Mouse (Mus musculus): Measurements from ENCODE around the gene Ptpn1.
A peak's percentile ranks its signal among the peaks of the same experiment; 100 is the strongest.

Ptpn1 gene

DNA sequence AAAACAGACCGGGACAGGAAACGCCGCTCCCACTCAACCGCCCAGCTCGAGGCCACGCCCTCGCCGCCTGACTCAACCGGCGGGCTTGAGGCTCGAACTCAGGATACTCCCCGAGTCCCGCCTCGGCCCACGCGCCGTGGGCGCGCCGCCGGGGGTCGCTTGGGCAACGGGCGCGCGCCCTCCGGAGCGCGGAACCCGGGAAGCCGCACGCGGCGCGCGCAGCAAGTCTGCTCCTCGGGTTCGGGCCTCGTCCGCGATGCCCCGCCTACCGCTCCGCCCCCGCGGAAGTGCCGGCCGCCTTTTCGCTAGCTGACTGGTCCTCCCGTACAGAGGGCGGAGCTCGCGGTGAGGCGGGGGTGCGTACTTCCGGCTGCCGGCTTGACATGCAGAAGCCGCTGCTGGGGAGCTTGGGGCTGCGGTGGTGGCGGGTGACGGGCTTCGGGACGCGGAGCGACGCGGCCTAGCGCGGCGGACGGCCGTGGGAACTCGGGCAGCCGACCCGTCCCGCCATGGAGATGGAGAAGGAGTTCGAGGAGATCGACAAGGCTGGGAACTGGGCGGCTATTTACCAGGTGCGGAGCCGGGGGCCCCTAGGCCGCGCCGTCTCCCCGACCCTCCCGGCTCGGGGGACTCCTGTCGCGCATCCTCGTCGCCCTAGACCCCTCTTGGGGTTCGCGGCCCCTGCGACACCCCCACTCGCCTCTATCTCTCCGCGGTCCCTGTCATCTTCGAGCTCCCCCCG is at the start of gene Ptpn1:
Gene Ptpn1, plus strand, starts transcription at position 73 of the 742 bp plus-strand sequence.
- DNase-seq: peak; percentile 98

DNA sequence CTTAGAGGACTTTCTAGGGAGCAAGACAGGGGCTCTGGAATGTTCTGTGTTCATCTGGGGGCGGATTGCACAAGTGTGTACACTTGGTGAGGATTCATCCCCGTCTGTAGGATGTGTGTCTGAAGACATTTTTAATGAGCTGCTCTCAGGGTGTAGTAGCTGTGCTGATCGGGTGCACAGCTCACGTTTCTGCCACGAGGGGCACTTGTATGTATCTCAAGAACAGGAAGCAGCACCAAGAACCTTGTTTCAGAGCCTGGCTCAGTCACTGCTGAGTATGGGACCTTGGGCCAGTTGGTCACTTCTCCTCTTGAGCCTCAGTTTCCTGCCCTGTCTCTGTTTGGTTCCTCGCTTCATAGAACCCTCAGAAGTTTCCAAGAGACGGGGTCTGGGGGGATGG is 45.4 kb upstream of the Ptpn1 start:
- no peak for DNase-seq

DNA sequence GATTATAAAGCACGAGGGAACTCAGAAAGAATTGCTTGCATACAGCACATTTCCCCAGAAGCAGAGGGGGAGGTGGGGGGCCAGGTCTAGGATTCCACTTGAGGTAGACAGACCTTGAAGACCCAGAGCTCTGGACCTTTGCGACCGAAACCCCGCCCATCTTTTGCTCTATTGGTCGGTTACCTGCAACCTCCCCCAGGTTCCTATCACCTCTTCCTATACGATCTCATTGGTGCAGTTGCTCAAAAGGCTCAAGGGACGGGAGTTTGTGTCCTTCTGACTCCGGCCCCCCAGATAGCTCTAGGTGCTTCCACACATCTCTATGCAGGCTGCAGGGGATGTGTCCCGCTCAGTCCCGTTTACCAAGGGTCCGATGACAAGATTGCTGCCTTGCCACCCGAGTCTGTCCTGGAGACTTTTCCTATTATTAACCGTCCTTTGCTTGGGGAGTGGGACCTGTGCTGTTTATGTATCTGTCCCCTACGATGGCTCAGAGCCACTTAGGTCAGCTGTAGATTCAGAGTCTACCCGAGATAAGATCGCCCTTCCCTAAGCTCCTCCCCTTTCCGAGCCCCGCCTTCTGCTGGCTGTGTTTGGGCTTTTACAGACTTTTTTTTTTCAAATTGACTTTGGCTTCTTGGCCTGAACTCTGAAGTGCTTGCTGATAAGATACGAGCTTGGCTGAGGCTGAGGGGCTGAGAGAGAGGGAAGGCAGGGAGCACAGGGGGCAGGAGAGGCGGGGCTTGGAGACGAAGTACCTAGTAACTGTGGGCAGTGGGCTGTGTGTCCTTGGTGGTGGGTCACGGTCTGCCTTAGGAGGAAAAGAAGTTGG is 44.1 kb upstream of the Ptpn1 start:
- no peak for DNase-seq

DNA sequence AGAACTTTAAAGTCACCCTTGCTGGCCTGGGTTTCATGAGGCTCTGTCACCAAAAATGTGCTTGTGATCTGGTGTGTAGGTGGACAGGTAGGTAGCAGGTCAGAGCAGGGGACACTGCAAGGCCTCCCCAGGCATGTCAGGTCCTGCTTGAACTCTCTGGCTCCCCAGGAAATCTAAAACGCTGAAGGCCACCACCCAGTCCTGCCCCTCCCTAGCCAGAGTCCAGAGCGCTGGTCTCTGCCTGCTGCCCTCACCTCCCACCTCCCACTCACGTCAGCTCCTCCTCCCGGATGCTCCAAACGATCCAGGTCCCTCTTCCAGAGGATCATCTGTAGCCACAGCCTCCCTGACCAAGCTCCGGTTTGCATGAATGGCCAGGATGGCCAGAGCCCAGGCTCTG is 43.0 kb upstream of the Ptpn1 start:
- no peak for DNase-seq

DNA sequence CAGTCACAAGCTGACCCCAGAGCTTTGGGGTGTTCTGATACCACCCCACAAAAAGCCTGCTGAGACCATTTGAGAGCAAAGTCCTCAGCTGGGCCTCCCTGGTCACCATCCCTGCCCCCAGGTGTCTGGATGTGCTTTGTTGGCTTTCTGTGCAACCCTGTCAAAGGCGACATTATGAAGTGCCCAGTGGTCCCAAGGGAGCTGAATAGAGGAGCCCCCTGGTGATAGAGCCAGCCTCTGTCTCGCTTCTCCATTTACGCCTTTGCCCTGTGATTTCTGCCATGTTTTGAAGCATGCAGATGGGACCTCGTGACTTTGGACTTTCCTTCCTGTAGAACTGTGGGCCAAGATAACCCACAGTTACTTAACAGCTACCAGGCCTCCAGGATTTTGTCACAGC is 42.0 kb upstream of the Ptpn1 start:
- DNase-seq: no peak

DNA sequence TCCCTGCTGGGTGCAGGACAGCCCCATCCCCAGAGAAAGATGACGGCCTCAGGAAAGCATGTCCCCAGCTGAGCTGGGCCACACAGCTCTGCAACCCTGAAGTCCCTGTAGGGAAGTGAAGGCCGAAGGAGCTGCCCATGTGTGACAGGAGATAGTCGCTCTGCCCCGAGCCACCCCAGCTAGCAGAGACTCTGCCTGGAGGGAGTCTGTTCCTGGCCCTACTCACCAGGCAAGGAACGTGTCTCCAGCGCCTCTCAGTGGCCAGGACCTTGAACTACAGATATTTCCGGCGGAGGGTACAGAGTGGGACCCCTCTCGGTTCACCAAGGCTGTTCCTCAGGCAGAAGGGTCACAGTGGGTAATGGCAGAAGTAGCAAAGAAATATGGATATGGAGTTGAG is 39.9 kb upstream of the Ptpn1 start:
- peak; percentile 20 for DNase-seq

DNA sequence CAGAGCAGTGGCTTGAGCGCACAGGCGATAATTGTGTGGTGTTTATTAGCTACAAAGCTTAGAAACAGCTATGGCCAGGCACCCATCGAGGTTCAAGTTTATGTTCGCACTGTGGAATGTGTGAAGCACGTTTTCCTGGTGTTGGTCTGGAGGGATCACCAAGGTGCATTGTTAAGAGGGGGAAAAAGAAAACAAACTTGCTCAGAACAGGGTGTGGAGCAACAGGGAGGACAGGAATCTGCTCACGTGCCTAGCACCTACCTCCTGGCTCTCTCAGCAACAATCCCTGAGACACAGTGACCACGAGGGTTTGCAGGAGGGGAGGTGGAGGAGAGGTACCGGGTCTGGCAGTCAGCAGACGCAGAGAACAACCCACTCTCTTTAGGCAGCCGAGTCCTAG is 38.2 kb upstream of the Ptpn1 start:
- no peak for DNase-seq

DNA sequence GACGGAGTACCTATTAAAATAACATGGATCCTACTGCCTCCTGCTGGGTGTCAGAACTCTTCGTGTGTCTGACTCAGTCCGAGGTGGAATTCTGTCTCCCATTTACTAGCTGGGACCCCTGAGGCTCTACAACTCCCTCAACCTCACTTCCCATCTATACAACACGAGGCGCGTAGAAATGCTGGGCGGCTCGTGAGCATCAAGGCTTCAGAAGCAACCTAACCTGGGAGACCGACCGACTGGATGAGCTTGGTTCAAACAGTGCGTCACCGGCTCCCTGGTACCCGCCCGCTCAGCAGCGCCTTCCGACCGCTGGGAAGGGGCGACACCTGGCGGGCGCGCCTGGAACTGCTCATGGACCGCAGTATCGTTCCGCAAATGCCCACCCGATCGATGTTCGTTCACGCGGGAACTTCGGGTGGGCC is 36.9 kb upstream of the Ptpn1 start:
- peak; percentile 84 for DNase-seq

DNA sequence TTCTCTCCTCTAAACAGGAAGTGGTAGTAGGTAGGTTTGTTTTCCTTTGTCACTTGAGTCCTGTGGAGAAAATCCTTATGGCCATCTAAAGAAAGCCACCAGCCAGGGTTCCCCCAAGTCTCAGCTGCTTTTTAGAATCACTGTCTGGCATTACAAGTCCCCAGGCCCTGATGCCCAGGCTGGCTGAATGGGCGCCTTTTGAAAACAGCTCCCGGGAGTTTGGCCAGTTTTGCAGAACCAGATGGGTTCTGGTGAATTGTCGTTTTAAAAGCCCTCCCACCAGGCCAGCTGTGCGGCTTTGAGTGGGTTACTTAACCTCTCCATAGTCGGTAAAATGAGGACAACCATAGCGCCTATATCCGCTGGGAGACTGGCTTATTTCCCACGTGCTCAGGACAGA is 34.0 kb upstream of the Ptpn1 start:
- no peak for DNase-seq

DNA sequence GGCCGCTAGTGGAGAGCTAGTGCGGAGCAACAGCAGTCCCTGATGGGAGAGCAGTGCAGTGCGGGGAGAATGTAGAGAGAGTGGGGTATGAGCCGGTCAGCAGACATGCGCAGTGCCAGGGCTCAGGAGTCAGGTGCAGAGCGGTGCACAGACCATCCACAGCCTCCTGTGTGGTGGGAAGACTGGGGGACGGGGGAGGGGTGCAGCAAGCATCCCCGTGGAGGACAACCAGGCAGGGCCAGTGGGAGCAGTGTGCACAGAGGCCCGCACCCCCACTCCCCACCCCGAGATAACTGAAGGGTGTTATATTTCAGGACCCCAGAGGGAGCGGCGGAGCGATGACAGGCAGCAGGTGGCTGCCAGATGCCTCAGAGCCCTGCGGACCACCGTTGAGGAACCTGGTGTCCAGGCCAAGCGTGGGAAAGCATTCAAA is 31.9 kb upstream of the Ptpn1 start:
- DNase-seq: no peak

DNA sequence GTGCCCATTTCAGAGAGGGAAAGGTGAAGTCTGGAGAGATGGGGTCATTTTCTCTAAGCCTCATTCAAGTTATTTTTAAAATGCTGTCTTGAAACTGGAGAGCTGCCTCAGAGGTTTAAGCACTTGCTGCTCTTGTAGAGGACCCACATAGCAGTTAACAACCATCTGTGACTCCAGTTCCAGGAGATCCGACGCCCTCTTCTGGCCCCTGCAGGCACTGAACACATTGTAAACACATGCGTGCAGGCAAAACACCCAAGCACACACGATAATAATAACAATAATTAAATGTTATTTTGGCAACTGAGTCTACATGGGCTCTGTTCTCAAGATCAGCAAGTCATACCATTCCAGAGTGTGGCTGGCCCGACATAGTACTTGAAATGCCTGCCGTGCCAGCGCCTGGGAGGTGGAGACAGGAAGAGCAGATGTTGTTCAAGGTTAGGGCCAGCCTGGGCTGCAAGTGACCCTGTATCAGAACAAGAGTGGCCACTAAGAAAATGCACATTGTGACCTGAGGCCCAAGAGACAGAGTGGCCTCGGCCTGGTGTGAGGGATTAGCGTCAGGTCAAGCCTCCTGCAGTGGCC is 29.6 kb upstream of the Ptpn1 start:
- no peak for DNase-seq

DNA sequence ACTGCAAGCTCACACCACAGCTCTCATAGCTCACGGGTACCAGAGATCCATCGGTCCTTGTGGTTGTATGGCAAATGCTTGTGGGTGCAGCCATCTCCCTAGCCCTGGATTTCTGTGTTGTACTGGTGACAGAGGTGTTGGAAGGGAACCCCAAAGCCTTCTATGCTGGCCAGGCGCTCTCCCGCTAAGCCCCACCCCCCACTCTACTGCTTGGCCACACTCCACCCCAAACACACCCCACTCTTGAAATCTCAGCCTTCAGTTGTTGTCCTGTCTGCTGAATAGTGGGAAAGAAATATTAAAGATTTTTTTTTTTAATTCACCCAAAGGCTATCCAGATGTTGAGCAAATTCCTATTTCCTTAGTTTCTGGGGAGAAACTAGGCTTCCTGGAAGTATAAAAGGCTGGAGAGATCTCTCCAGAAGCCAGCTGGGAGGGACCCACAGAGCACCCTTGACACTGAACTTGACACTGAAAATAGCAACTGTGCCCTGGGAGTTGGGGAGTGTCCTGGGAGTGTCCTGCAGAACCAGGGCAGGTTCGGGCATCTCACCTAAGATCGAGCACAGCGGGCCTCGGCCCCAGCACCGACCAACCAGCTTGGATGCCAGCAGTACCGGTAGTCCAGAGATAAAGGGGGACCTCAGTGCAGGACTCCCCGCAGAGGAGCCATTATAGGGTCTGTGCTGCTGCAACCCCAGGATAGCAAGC is 28.5 kb upstream of the Ptpn1 start:
- no peak for DNase-seq

DNA sequence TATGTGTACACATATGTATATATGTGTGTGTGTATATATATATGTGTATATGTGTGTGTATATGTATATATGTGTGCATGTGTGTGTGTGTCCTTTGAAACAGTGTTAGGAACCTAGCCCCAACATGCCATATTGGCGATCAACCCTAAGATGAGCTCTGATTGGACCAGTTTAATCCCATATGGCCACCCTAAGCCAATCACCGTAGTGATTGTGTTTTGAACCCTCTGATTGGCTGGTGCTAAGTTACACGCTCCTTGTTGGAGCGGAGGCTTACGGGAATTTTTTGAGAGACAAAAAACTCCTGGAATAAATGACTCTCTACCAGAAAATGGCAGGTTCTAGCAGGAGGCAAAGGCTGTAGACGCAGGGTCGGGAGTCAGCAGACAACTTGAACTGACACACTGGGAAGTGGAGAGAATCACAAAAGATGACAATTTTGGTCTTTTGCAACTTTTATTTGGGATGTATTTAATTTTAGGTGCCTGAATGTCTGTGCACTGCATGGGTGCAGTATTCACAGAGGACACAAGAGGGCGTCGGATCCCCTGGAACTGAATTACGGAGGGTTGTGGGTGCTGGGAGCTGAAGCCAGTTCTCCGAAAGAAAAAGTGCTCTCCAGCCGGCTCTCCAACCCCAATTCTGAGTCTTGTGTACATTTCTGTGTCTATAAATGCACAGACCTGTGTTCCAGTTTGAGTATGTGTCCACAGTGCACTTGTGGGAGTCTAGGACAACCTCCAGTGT is 27.1 kb upstream of the Ptpn1 start:
- DNase-seq: no peak

DNA sequence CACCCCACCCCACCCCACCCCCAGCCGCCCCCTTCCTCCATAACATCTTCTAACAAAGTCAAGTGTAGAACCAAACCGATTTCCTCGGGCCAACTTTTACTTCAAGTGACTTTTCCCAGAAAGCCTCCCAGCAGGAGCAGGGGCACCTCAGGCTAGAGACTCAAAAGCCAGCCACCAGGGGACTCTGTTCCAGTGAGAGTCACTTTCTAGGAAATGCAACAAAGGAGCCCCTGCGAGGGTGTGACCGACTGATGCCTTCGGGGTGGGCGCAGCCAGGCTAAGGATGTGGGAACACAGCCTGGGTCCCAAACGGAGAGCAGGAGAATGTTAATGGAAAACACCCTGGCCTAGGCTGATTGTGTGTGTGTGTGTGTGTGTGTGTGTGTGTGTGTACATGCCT is 26.3 kb upstream of the Ptpn1 start:
- DNase-seq: no peak

DNA sequence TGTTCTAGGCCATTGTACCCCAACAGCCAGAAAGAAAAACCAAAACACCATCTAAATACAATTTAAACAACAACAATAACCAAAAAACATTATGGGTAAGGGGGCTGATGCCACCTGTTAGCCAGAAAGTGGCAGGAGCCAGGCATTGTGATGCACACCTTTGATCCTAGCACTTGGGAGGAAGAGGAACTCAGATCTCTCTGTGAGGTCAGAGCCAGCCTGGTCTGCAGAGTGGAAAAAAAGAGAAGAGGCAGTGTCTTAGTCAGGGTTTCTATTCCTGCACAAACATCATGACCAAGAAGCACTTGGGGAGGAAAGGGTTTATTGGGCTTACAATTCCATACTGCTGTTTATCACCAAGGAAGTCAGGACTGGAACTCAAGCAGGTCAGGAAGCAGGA is 25.1 kb upstream of the Ptpn1 start:
- DNase-seq: no peak

DNA sequence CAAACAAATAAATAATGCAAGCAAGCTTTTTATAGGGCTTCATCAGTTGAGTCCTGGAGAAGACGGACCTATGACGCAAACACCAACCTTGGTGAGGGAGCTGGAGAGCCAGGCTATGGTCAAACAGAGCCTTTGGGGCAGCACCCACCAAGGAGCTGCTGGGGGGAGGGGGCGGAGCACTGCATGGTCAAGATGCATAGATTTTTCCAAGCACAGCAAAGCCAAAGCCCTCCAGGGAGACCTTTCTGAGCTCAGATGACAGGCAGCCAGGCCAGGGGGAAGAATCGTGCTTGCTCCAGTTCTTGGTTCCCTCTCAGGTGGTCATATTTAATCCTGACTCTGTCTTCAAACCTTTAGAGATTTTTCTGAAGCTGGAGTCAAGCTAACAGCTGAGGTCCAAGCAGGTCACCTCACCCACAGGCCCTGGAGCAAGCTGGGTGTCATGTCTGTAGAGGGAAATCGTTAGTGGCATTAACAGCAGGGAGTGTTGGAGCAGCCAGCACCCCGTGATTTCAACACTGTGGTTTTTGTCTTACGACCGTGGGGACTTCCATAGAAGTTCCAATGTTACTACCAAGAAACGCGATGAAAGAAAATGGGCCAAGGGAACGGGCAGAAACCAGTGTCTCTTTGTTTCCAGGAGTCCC is 22.2 kb upstream of the Ptpn1 start:
- no peak for DNase-seq

DNA sequence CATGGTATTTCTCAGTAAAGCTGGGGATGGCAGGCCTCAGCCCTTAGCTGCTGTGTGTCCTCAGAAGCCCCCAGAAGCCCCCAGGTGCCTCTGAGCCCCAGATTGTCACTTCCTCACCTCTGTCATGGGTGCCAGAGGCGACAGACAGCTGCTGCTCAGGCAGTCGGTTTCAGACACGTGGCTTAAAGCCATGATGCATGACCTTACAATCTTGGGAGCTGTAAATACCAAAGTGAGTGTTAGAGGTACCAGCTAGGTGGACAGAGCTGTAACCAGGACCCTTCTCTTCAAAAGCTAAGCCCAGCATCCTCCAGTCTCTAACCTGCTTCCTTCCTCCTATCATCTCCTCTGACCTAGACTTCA is 21.7 kb upstream of the Ptpn1 start:
- DNase-seq: no peak

DNA sequence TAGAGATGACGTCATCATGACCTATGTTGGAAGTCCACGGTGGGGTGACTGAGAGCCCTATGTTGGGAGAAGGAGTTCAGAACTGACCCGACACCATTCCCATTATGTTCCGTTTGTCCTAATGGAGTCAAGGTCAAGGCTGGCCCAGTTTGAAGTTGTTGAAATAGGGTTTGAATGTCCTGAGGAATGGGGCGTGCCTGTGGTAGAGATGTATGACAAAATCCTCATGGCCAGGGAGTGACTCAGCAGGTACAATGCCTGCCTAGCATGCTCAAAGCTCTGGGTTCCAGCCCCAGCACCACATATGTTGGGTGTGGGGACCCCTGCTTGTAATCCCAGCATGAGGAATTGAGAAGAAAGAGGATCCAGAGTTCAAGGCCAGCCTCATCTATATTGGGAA is 20.3 kb upstream of the Ptpn1 start:
- no peak for DNase-seq

DNA sequence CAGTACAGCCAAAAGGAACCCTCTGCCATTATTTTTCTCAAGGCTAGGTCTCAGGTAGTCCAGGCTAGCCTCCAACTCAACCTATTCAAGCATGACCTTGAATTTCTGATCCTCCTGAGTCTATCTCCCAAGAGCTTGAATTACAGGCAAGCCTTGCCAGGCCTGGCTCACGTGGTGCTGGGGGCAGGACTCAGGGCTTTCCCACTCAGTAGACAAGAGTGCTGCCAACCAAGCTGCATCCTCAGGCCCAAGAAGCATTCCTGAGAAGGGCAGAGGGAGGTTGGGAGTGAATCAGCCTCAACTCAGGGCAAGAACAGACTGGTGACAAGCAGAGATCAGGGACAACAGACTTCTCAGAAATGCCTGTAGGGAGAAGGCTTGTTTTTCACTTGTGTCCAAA is 12.8 kb upstream of the Ptpn1 start:
- no peak for DNase-seq

DNA sequence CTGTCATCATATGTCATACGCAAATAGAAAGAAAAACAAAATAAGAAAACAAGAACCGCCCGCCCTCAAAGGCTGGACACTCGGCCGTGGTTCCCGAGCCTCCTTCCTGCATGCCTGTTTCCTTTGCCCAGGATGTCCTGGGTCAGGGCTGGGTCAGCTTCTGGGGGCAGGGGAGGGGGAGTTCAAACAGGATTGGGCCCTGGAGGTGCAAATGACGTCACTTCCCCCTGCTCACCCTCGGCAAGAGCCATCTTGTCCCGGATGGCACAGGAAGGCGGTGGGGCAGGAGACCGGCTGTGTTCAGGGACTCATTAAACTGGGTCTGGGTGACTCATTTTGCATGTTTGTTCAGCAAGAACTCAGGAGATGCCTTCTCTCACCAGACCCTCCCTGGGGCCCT is 11.8 kb upstream of the Ptpn1 start:
- no peak for DNase-seq

DNA sequence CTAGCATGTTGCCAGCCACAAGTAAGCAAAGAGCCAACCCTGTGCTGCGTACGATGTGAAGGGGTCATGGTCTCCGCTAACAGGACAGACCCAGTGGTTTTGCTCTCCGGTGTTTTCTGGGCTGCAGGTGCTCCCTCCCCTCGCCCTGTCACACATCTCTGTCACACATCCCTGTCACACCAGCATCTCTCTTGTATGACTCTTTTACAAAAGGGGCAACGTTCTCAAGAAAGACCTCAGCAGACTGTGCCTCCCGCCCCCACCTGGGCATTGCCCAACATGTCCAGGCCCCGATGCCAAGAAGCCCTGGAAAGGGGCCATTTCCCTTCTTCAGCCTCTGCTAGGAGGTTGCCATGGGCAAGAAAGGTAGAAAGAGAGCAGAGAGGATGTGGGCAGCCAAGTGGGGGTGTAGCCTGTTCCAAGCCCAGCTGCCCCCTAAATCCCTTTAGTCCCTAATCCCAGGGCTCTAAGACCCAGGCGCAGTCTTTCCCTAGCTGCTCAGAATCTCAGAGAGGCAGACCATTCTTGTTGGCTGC is 10.8 kb upstream of the Ptpn1 start:
- DNase-seq: no peak

DNA sequence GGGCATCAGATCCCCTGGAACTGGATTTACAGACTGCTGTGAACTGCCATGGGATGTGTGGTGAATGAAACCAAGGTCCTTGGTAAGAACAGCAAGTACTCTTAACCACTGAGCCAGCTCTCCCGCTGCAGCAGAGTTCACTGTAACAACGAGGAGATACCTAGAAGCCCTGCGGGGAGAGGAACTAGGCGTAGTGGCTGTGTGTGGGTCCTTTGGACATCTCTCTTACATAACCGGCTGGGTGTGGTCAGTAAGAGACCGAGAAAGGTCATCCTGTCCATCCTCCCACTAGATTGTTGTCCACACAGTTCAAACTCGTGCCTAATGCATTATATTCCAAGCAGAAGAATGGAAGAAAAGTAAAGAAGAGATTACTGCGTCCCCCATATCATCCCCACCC is 10.0 kb upstream of the Ptpn1 start:
- DNase-seq: no peak
